Mouse (Mus musculus) heart, adult 8-10 months (tissue): ENCODE results near the gene Hspd1. TPM values are rescaled to one million over a fixed set of nuclear protein-coding genes. Genes with fewer than 3 reads are reported as not detected.
A peak's percentile ranks its signal among the peaks of the same experiment; 100 is the strongest.

Experiments
- DNase-seq: peaks from one replicate; pipeline ENCODE4 v3.0.0; 2022; ENCODE audit warnings: low spot score
- total RNA-seq, 4 experiments: library from RNA; stranded (reverse); gene quantifications; 2 replicates each; pipeline ENCODE4 v1.2.4; 2022

The Hspd1 gene
- total RNA-seq, 4 experiments from 2014 or later, result 360 to 382 (median 373) TPM

GRCm38 (mm10) chr1:55041691-55042090 lies 46.4 kb downstream of the Hspd1 start:
- DNase-seq, result no peak

GRCm38 (mm10) chr1:55039944-55040343 lies 48.1 kb downstream of the Hspd1 start:
- DNase-seq, result no peak

- no peak for DNase-seq
Measured at GRCm38 (mm10) chr1:55031026-55031779, 56.8 kb downstream of the Hspd1 start.

GRCm38 (mm10) chr1:55029446-55029845 lies 58.6 kb downstream of the Hspd1 start:
- no peak for DNase-seq

- DNase-seq, result peak; percentile 55
Measured at GRCm38 (mm10) chr1:55028512-55029249, 59.4 kb downstream of the Hspd1 start.

GRCm38 (mm10) chr1:55027966-55028365 lies 60.1 kb downstream of the Hspd1 start:
- no peak for DNase-seq

Other genes starting within 250 kb of the Hspd1 start
- gene Ankrd44, start 161.9 kb downstream of the Hspd1 start, total RNA-seq, result 10 to 100 TPM in 1 of 4 experiments, 1 to 10 TPM in 3; 6.9 to 13.4 (median 8.3) TPM
- gene Sf3b1, start 60.8 kb downstream of the Hspd1 start, total RNA-seq, result 10 to 100 TPM; 64.1 to 82.3 (median 73.5) TPM
- gene Coq10b, start 35.5 kb downstream of the Hspd1 start, total RNA-seq, result 10 to 100 TPM; 46.6 to 58.8 (median 51.8) TPM
- 100 to 1,000 TPM; 149 to 184 (median 172) TPM for gene Hspe1, start 111 bp downstream of the Hspd1 start, total RNA-seq
- 10 to 100 TPM; 28.0 to 33.3 (median 28.8) TPM for gene Mob4, start 43.0 kb upstream of the Hspd1 start, total RNA-seq
- 10 to 100 TPM in 3 of 4 experiments, 1 to 10 TPM in 1; 9.1 to 13.3 (median 11.2) TPM for gene Rftn2, start 138.5 kb upstream of the Hspd1 start, total RNA-seq
- gene Mars2, start 148.9 kb upstream of the Hspd1 start, total RNA-seq, result 1 to 10 TPM; 4.5 to 5.3 (median 4.7) TPM